Mouse (Mus musculus): ENCODE measurements around the gene Acbd5.
"Not testable (repeated sequence)": the region's sequence is repeated elsewhere in the genome, so short reads cannot be mapped to it uniquely, and the experiment has no call there.

The Acbd5 gene

DNA sequence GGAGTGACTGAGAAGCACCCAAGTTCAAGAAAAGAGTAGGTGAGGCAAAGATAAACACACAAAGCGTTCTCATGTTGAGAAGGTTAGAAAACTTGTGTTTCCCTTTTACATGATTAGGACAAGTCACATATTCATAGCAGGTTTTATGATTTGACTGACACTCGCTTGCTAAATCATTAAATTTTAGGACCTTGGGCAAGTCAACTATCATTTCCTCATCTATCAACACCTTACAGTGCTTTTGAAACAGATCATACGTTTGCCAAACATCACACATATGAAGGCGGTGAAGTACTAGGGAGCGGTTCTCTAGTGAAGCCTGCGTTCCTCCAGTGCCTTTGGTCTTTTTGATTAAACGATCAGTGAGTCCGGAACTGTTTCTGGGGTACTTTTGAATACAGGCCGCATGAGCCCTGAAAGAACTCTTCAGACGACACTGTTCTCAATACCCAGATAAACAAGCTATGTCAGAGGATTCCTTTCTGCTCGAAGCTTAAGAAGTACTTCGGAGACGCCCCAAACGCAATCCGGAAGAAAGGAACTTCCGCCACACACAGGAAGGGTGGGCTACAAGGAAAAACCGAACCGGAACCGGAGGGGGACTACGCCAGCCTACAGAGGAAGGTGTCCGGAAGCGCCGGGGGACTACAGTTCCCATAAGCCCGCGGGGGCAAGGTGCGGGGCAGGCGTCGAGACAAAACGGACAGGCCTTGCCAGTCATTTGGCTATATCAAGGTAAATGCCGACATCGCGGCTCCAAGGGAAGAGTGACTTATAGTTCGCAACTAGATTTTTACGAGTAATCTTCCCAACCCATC, at the start of gene Acbd5:
Gene Acbd5, plus strand, starts transcription at position 616 of the 818 bp plus-strand sequence.
- DNase-seq (ENCODE audit: low spot score in 2 of 2): peak; percentile 94 to 95

DNA sequence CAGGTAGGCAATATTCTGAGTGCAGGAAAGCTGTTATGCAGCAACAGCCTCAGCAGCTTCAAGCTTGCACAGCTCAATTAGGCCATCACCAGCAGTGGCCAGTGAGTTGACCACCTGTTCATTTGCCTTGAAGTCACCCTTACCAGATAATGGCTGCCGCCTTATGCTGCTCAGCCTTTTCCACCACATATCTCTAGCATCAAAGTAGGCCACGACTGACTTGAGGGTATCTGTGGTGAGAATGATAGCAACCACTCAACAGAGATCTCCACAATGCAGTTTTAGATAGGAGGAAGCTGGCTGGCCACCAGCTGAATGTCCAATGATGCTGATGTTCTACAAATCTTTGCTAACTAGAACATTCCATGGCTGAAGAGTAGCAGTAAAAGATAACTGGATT, 48.8 kb upstream of the Acbd5 start:
- no peak for DNase-seq (ENCODE audit: low spot score in 2 of 2)

DNA sequence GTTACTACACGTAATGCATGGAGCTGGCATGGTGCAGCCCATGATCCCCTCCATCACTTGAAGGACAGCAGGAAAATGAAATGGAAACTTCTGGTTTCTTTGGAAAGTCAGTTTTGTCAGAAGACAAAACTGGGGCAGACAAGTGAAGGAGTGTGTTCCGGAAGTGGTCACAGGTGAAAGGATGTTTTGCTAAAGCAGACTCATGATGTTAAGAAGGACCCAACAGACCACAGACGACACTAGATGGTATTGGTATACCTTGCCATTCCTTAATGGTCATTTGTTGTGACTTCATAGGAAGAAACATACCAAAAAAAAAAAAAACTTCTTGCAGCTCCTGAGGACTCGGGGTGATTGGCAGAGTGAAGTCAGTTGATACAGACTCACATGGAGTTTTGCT, 46.6 kb upstream of the Acbd5 start:
- no peak for DNase-seq (ENCODE audit: low spot score in 2 of 2)

DNA sequence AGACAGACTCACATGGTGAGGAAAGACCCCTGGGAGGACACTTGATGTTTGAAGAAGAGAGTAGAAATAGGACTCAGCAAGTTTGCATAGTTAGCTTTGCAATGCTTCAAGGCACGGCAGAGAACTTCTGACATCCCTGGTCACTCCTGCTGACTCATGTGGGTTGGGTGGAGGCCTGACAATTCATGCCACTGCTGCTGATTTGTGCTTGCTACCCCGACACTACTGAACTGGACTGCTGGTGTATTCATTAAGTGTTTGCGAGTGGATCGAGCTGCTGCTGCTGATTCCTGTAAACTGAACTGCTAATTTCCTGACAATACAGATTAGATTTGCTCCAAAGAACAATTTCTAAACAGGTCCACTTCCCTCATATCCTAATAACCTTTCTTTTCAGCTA, 46.2 kb upstream of the Acbd5 start:
- no peak for DNase-seq (ENCODE audit: low spot score in 2 of 2)

GRCm38 (mm10) chr2:23023023-23023422, 44.9 kb upstream of the Acbd5 start:
- DNase-seq (ENCODE audit: low spot score in 2 of 2): no peak

DNA sequence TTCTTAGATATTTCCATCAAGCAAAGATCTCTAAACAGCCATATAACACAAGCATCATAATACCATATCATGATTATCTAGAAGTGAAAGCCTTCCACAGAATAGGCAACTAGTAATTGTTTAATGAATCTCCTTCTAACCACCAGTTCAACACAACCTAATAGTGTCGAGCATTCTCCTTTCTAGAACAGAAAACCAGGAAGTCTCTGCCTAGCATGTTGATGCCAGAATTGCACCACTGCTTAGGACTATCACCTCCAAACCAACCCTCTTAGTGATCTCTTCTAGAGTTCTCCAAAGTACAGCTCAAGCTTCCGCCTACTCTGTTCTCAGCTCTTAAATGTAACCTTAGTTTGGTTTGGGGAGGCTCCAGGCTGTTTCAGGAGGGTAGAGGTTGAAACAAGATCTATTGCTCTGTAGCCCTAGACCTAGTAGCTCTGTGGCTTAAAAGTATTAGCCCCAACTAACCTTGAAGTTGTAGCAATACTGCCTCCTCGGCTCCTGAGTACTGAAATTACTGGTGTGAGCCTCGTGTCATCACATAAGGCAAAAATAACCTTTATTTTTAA, 44.2 kb upstream of the Acbd5 start:
- no peak for DNase-seq (ENCODE audit: low spot score in 2 of 2)

GRCm38 (mm10) chr2:23026379-23026778, 41.6 kb upstream of the Acbd5 start:
- no peak for DNase-seq (ENCODE audit: low spot score in 2 of 2)

- no peak for DNase-seq (ENCODE audit: low spot score in 2 of 2)
Observed at GRCm38 (mm10) chr2:23028826-23029225, 39.1 kb upstream of the Acbd5 start.

DNA sequence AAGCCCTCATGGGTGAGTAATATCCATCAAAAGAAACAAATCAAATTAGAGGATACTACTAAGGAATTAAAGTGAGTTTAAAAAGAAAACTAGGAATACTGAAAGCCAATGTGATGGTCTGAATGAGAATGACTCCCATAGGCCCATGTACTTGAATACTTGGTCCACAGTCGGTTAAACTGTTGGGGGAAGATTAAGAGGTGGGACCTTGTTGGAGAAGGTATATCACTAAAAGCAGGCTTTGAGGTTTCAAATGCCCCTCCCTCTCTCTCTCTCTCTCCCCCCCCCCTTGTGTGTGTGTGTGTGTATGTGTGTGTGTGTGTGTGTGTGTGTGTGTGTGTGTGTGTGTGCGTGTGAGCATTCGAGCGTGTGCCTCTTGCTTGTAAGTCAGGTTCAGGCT, 37.3 kb upstream of the Acbd5 start:
- no peak for DNase-seq (ENCODE audit: low spot score in 2 of 2)

- no peak for DNase-seq (ENCODE audit: low spot score in 2 of 2)
Observed at GRCm38 (mm10) chr2:23034692-23035435, 33.1 kb upstream of the Acbd5 start.

- DNase-seq (ENCODE audit: low spot score in 2 of 2): no peak
Observed at GRCm38 (mm10) chr2:23035467-23035866, 32.5 kb upstream of the Acbd5 start.

GRCm38 (mm10) chr2:23039082-23040000, 28.6 kb upstream of the Acbd5 start:
- peak in 1 of 2 experiments; percentile 65 for DNase-seq (ENCODE audit: low spot score in 2 of 2)

DNA sequence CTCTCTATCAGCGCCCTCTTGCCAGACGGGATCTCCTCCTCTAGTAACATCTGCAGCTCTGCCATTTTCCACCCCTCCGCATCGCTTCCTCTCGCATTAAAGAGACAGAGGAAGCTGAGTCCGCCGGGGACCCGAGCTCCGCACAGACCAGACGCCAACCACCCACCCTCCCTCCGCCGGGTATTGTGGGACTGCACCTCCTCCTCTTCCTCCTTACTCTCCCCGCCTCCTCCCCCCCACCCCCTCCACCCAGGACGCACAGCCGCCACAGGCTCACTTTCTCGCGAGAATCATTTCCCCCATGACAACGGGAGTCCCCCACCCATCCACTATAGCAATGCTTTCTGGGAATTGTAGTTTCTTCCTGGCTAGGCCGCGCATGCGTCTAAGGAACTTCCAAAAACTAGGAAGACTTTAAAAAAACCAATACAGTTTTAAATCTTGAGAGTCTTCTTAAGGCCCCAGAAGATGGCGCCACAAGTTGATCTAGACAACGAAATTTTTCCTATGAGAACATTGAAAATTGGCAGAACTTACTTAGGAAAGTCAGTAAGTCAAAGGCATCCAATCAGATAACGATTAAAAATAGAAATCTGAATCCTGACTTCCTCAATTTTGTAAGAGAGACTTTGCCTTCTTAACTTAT, 27.8 kb upstream of the Acbd5 start, which contains the start of gene Abi1:
Gene Abi1, minus strand, starts transcription at position 241 of the 646 bp plus-strand sequence.
- DNase-seq (ENCODE audit: low spot score in 2 of 2): peak; percentile 92 to 95

DNA sequence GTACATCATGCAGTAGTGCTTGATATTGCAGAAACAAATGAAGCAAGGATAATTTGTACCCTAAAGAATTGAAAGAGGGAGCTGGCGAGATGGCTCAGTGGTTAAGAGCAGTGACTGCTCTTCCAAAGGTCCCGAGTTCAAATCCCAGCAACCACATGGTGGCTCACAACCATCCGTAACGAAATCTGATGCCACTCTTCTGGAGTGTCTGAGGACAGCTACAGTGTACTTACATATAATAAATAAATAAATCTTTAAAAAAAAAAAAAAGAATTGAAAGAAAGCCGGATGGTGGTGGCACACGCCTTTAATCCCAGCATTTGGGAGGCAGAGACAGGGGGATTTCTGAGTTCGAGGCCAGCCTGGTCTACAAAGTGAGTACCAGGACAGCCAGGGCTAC, 27.3 kb upstream of the Acbd5 start:
- DNase-seq (ENCODE audit: low spot score in 2 of 2): not testable (repeated sequence)

DNA sequence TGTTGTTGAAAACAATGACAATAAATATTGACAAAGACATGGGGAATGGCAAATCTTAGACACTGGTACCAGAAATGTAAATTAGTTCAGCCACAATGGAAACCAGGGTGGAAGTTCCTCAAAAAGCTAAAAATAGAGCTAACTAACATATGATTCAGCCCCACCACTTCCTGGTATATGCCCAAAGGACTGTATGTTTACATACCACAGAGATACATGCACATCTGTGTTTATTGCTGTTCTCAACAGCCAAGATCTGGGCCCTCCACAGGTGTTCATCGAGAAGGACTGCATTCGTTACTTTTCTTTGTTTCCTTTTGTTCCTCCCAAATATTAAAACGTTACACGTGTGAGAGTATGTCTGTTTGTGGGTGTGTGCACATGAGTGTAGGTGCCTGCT, 26.5 kb upstream of the Acbd5 start:
- peak; percentile 59 to 61 for DNase-seq (ENCODE audit: low spot score in 2 of 2)

DNA sequence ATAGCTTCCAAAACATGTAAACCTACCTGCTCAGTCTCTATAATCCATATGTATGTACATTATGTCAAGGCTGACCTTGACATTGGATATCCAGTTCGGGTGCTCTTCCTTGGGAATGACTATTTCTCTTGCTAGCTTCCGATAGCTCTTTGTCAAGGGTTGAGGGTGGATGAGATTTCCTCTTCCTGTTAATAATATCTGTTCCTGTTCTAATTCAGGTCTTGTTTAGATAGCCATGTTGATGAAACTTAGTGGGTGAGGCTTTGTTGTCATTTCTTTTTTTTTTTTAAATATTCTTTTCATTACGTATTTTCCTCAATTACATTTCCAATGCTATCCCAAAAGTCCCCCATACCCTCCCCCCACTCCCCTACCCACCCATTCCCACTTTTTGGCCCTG, 25.8 kb upstream of the Acbd5 start:
- DNase-seq (ENCODE audit: low spot score in 2 of 2): no peak

- DNase-seq (ENCODE audit: low spot score in 2 of 2): no peak
Observed at GRCm38 (mm10) chr2:23045703-23046102, 22.3 kb upstream of the Acbd5 start.

GRCm38 (mm10) chr2:23048006-23048405, 20.0 kb upstream of the Acbd5 start:
- DNase-seq (ENCODE audit: low spot score in 2 of 2): no peak

DNA sequence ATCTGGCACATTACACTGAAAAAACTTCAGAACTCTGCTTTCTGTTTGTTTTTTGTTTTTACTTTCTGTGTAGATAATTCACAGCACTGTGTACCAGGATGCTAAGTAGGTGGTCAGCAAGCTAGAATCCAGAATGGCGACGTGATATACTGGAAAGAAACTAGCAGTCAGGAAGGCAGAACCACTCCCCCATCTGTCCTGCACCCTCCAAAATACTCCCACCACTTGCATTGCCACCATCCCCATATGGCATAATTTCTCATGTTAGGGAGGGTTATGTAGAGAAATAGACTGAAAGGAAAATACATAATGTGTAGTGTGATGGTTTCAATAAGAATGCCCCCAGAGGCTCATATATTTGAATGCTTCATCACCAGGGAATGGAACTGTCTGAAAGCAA, 16.1 kb upstream of the Acbd5 start:
- no peak for DNase-seq (ENCODE audit: low spot score in 2 of 2)

DNA sequence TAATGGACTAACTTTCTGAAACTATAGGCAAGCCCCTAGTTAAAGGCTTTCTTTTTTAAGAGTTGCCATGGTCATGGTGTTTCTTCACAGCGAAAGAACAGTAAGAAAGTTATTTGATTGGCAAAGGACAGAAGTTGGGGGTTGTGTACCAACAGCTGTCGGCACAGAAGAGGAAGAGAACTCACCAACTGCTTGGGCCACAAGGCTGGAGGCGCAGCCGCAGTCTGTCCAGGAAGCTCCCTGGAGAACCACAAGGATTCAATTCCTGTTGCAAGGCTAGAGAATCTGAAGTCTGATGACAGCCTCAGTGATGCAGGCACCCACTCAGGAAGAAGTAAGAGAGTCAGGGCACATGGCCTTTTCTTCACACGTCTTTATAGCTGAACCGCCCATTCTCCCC, 15.4 kb upstream of the Acbd5 start:
- DNase-seq (ENCODE audit: low spot score in 2 of 2): no peak

DNA sequence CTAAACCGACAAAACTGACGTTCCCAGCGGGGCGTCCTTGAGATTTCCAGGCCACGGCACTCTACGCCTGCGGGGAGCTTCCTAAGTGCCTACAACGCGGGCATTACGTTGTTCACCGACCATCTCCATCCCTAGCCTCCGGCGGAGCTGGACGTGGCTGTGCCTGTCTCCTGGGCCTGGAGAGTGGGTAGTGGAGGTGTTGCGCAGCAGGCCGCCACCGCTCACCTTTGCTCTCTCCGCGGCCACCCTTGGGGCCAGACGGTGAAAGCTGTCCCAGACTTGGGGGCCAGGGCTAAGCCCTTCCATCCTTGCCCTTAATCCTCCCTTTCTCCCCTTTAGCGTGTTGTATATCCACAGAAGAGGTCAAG, 387 bp downstream of the Acbd5 start:
- DNase-seq (ENCODE audit: low spot score in 2 of 2): no peak
